Mouse (Mus musculus): ENCODE data around the gene BC048562. TPM values are rescaled to one million over a fixed set of nuclear protein-coding genes. Genes with fewer than 3 reads are reported as not detected.

BC048562 gene
- polyA plus RNA-seq, 1 experiment from 2014 or later = not detected

DNA sequence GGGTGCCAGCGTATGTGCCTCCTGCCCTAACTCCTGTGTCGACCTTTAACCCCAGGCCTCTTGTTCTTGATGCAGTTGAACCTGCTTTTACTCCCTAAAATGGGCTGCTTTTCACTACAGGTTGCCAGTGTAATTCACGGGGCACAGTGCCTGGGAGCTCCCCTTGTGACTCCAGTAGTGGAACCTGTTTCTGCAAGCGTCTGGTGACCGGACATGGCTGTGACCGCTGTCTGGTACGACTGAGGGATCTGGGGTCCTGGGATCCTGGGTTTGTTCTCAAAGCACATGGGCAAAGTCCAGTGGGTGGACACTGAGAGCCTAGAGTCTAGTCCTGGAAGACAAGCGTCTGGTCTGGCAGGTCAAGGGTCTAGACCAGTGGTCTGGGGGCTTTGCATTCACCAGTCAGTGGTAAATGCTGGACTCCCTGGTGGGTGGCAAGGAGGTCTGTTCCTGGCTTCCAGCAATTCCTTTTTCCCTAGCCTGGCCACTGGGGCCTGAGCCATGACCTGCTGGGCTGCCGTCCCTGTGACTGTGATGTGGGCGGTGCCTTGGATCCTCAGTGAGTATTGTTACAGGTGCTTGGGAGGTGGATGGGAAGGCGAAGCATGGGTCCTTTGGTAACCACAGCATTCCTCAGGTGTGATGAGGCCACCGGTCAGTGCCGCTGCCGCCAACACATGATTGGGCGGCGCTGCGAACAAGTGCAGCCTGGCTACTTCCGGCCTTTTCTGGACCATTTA is 46.9 kb downstream of the BC048562 start:
- Histone ChIP-seq H3K9me3 (replicated peaks) (no peaks in the 10 kb centered on the region), H3K4me1 (peaks cover 23% of the 10 kb centered on the region), H3K27me3 (replicated peaks) (peaks cover 23% of the 10 kb centered on the region), H3K4me3 (no peak overlapping the region), H3K9ac (no peak overlapping the region), H3K4me2 (no peak overlapping the region), H3K27ac (no peak overlapping the region), H3K36me3 (peaks cover 37% of the 10 kb centered on the region)
- 85% methylated on average over 18 of the region's 18 CpGs for WGBS (ENCODE audit: insufficient replicate concordance)
- no peak for ATAC-seq

- WGBS (ENCODE audit: insufficient replicate concordance) = 82% methylated on average over 15 of the region's 15 CpGs
- H3K36me3 ChIP-seq = peaks cover 45% of the 10 kb centered on the region
- no peak for ATAC-seq
- H3K4me2 ChIP-seq = no peak overlapping the region
- peaks cover 17% of the 10 kb centered on the region for H3K27me3 ChIP-seq (replicated peaks)
- H3K4me3 ChIP-seq = no peak overlapping the region
- H3K27ac ChIP-seq = no peak overlapping the region
- peaks cover 17% of the 10 kb centered on the region for H3K4me1 ChIP-seq
- no peaks in the 10 kb centered on the region for H3K9me3 ChIP-seq (replicated peaks)
- no peak overlapping the region for H3K9ac ChIP-seq
Observed at GRCm38 (mm10) chr9:108484021-108484420, 47.7 kb downstream of the BC048562 start.

DNA sequence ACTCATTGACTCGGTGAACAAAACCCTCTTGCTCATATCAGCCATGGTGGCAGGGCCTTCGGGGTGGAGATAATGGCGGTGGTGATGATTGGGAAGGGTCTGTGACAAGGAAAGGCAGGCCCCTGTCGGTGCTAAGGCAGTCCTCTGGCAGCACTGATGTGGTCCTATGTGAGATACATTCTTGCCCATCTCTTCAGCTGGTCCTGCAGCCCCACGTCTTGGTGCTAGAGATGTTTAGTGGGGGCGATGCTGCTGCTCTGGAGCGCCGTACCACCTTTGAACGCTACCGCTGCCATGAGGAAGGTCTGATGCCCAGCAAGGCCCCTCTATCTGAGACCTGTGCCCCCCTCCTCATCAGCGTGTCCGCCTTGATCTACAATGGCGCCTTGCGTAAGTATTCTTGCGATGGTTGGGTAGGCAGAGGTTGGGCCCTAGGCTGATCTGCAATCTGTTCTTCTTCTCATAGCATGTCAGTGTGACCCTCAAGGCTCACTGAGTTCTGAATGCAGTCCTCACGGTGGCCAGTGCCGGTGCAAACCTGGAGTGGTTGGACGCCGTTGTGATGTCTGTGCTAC is 49.1 kb downstream of the BC048562 start:
- Histone ChIP-seq H3K27me3 (replicated peaks) (peaks cover 3% of the 10 kb centered on the region; the same call in 1 of the 2 replicates), H3K4me3 (no peak overlapping the region), H3K4me2 (no peak overlapping the region), H3K9me3 (replicated peaks) (no peaks in the 10 kb centered on the region), H3K36me3 (peaks cover 45% of the 10 kb centered on the region), H3K27ac (no peak overlapping the region), H3K4me1 (peaks cover 13% of the 10 kb centered on the region), H3K9ac (no peak overlapping the region)
- ATAC-seq = no peak
- 80% methylated on average over 19 of the region's 19 CpGs for WGBS (ENCODE audit: insufficient replicate concordance)

- no peak for ATAC-seq
- no peak overlapping the region for H3K9ac ChIP-seq
- 75% methylated on average over 8 of the region's 8 CpGs for WGBS (ENCODE audit: insufficient replicate concordance)
- no peak overlapping the region for H3K4me2 ChIP-seq
- H3K36me3 ChIP-seq = peaks cover 47% of the 10 kb centered on the region
- peaks cover 19% of the 10 kb centered on the region for H3K4me1 ChIP-seq
- H3K27ac ChIP-seq = no peak overlapping the region
- H3K9me3 ChIP-seq (replicated peaks) = no peaks in the 10 kb centered on the region
- H3K27me3 ChIP-seq (replicated peaks) = no peaks in the 10 kb centered on the region
- H3K4me3 ChIP-seq = no peak overlapping the region
Observed at GRCm38 (mm10) chr9:108486973-108487530, 50.8 kb downstream of the BC048562 start.

DNA sequence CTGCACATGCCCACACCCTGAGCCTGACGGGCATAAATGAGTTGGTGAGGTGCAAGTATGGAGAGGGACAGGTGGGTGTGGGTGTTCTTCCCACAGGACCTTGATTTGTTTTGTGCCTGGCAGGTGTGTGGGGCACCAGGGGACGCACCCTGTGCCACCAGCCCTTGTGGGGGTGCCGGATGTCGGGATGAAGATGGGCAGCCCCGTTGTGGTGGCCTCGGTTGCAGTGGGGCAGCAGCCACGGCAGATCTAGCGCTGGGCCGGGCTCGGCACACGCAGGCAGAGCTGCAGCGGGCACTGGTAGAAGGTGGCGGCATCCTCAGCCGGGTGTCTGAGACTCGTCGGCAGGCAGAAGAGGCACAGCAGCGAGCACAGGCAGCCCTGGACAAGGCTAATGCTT is 52.1 kb downstream of the BC048562 start:
- WGBS (ENCODE audit: insufficient replicate concordance) = 82% methylated on average over 17 of the region's 17 CpGs
- Histone ChIP-seq H3K4me1 (peaks cover 26% of the 10 kb centered on the region), H3K27me3 (replicated peaks) (no peaks in the 10 kb centered on the region), H3K36me3 (peaks cover 57% of the 10 kb centered on the region), H3K27ac (no peak overlapping the region), H3K9ac (no peak overlapping the region), H3K9me3 (replicated peaks) (no peaks in the 10 kb centered on the region), H3K4me2 (no peak overlapping the region), H3K4me3 (no peak overlapping the region)
- ATAC-seq = no peak

- no peak overlapping the region for H3K4me2 ChIP-seq
- no peaks in the 10 kb centered on the region for H3K9me3 ChIP-seq (replicated peaks)
- no peak overlapping the region for H3K9ac ChIP-seq
- 91% methylated on average over 20 of the region's 20 CpGs for WGBS (ENCODE audit: insufficient replicate concordance)
- peak overlapping the region; percentile 96; the same call in 1 of the 2 replicates for H3K27ac ChIP-seq
- H3K4me1 ChIP-seq = peaks cover 26% of the 10 kb centered on the region
- H3K27me3 ChIP-seq (replicated peaks) = no peaks in the 10 kb centered on the region
- H3K4me3 ChIP-seq = no peak overlapping the region
- no peak for ATAC-seq
- peaks cover 62% of the 10 kb centered on the region for H3K36me3 ChIP-seq
Observed at GRCm38 (mm10) chr9:108489215-108489614, 52.9 kb downstream of the BC048562 start.

DNA sequence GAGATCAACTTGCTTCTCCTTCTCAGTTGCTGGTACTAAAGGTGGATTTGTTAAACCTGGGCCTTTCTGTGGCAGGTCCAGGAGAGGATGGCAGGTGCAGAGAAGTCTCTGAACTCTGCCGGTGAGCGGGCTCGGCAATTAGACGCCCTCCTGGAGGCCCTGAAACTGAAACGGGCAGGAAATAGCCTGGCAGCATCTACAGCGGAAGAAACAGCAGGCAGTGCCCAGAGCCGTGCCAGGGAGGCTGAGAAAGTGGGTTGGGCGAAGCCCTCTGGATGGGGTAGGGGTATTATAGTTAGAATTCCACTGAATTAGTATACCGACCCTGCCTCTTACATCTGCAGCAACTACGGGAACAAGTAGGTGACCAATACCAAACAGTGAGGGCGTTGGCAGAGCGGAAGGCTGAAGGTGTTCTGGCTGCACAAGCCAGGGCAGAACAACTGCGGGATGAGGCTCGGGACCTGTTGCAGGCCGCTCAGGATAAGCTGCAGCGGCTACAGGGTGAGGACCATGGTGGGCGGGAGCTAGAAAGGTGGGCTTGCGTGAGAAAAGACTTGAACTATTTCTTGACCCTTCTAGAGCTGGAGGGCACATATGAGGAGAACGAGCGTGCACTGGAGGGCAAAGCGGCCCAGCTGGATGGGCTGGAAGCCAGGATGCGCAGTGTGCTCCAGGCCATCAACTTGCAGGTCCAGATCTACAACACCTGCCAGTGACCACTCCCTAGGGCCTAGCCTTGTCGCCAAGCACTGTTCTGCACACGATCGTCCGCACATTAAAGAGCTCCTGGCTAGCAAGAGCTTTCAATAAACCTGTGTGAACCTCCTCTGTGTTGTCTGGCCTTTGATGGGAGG is 53.6 kb downstream of the BC048562 start:
- H3K4me3 ChIP-seq = peak overlapping the region; percentile 95
- no peaks in the 10 kb centered on the region for H3K9me3 ChIP-seq (replicated peaks)
- peak overlapping the region; percentile 94 for H3K9ac ChIP-seq
- whole genome bisulfite sequencing (ENCODE audit: insufficient replicate concordance) = 68% methylated on average over 26 of the region's 26 CpGs
- peak overlapping the region; percentile 94 for H3K4me2 ChIP-seq
- H3K36me3 ChIP-seq = peaks cover 64% of the 10 kb centered on the region
- H3K4me1 ChIP-seq = peaks cover 26% of the 10 kb centered on the region
- no peaks in the 10 kb centered on the region for H3K27me3 ChIP-seq (replicated peaks)
- H3K27ac ChIP-seq = peak overlapping the region; percentile 96
- no peak for ATAC-seq

DNA sequence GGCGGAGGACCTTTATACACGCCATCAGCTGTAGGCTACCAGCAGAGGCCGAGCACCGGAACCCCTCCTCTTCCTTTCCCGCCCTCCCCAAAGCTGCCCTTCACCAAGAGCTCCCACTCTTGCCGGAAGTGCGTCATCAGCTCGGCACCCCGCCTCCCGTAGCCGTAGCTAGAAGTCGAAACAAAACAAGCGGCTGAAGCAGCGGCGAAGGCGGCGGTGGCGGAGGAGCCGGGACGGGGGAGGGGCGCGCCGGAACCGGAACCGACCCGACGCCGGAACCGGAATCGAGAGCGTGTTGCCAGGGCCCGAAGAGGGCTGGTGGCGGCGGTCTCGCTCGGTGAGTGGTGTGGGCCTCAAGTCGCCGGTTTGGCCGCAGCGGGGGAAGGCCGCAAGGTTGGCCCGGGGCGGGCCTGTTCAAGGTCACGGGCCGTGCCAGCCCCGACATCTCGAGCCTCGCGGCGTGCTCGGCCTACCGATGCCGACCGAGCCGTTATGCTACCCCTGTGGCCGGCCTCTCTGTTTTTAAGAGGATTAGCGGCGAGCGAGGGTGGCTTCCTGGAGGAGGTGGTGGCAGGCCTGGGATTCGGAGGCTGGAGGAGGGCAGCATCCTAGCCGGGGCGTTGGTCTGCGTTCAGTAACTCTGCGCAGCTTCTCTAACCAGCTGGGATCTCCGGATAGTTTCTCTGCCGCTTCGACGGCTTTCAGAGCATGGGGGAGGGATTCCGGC is 54.4 kb downstream of the BC048562 start, which contains the start of gene Usp19:
TSS of gene Usp19 (plus strand) at position 44 of the 727 bp plus-strand sequence.
- Histone ChIP-seq H3K36me3 (peaks cover 69% of the 10 kb centered on the region), H3K9ac (peak within 1 kb of the TSS; percentile 94), H3K4me2 (peak within 1 kb of the TSS; percentile 94), H3K27me3 (replicated peaks) (no peaks in the 10 kb centered on the region), H3K4me1 (peaks cover 26% of the 10 kb centered on the region), H3K27ac (peak within 1 kb of the TSS; percentile 96), H3K9me3 (replicated peaks) (no peaks in the 10 kb centered on the region), H3K4me3 (peak within 1 kb of the TSS; percentile 95)
- peak; percentile 91 for ATAC-seq
- under 1% methylated on average over 69 of the region's 69 CpGs for WGBS (ENCODE audit: insufficient replicate concordance)

DNA sequence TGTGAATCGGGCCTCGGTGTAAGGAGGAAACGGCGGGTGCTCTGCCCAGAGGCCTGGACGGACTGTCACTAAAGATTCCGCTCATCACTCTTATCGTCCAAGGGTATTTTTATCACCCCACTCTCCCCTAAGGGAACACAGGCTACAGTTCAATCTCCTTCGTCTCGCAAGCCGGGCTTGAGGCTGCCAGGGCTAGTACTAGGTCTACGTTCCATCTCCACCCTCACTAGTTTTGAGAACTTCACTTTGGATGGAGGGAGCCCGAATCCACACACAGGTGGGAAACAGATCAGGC is 55.0 kb downstream of the BC048562 start:
- peak overlapping the region; percentile 96 for H3K27ac ChIP-seq
- peak; percentile 4; the same call in 1 of the 2 replicates for ATAC-seq
- 3% methylated on average over 12 of the region's 12 CpGs for WGBS (ENCODE audit: insufficient replicate concordance)
- peaks cover 26% of the 10 kb centered on the region for H3K4me1 ChIP-seq
- H3K4me2 ChIP-seq = peak overlapping the region; percentile 94
- peak overlapping the region; percentile 95 for H3K4me3 ChIP-seq
- no peaks in the 10 kb centered on the region for H3K9me3 ChIP-seq (replicated peaks)
- H3K27me3 ChIP-seq (replicated peaks) = no peaks in the 10 kb centered on the region
- peak overlapping the region; percentile 94 for H3K9ac ChIP-seq
- H3K36me3 ChIP-seq = peaks cover 69% of the 10 kb centered on the region

GRCm38 (mm10) chr9:108492043-108492750 is 55.9 kb downstream of the BC048562 start:
- no peak for ATAC-seq
- Histone ChIP-seq H3K9me3 (replicated peaks) (no peaks in the 10 kb centered on the region), H3K27me3 (replicated peaks) (no peaks in the 10 kb centered on the region), H3K27ac (peak overlapping the region; percentile 96), H3K4me1 (peaks cover 26% of the 10 kb centered on the region), H3K36me3 (peaks cover 72% of the 10 kb centered on the region), H3K9ac (peak overlapping the region; percentile 94), H3K4me2 (peak overlapping the region; percentile 94), H3K4me3 (peak overlapping the region; percentile 95)
- WGBS (ENCODE audit: insufficient replicate concordance) = 75% methylated on average over 16 of the region's 16 CpGs

- no peaks in the 10 kb centered on the region for H3K27me3 ChIP-seq (replicated peaks)
- H3K4me1 ChIP-seq = peaks cover 26% of the 10 kb centered on the region
- no peak overlapping the region for H3K9ac ChIP-seq
- WGBS (ENCODE audit: insufficient replicate concordance) = 90% methylated on average over 8 of the region's 8 CpGs
- peaks cover 72% of the 10 kb centered on the region for H3K36me3 ChIP-seq
- no peak for ATAC-seq
- H3K9me3 ChIP-seq (replicated peaks) = no peaks in the 10 kb centered on the region
- H3K4me2 ChIP-seq = no peak overlapping the region
- no peak overlapping the region for H3K27ac ChIP-seq
- no peak overlapping the region for H3K4me3 ChIP-seq
Observed at GRCm38 (mm10) chr9:108493246-108493645, 57.0 kb downstream of the BC048562 start.

Measured in liver, embryonic 12.5 days (tissue).